Mouse (Mus musculus) A20 (cell line): ENCODE results near the gene Fam241b.

Source experiments
- DNase-seq: peaks from one replicate; pipeline ENCODE4 v3.0.0-alpha.2; 2011; ENCODE audit warnings: low read depth, low spot score

Gene Fam241b

DNA sequence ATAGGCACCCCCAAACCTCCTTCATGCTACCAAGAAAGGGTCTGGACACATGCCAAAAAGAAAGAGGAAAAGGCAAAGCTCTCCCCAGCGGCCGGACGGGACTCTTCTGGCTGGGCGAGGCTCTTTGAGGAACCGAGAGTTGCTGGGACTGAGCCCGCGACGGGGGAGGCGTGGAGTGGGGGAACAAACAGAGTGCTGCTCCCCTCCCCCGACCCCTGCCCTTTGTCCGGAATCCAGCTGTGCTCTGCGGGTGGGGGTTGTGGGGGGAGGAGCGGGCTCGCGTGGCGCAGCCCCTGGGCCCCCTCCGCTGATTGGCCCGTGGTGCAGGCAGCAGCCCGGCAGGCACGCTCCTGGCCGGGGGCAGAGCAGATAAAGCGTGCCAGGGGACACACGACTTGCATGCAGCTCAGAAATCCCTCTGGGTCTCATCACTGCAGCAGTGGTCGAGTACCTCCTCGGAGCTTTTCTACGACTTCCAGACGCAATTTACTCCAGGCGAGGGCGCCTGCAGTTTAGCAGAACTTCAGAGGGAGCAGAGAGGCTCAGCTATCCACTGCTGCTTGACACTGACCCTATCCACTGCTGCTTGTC, 10.9 kb downstream of the Fam241b start, which contains the start of gene Neurog3:
Neurog3 (plus strand) TSS at position 400 of the 591 bp plus-strand sequence.
- DNase-seq: peak; percentile 39

DNA sequence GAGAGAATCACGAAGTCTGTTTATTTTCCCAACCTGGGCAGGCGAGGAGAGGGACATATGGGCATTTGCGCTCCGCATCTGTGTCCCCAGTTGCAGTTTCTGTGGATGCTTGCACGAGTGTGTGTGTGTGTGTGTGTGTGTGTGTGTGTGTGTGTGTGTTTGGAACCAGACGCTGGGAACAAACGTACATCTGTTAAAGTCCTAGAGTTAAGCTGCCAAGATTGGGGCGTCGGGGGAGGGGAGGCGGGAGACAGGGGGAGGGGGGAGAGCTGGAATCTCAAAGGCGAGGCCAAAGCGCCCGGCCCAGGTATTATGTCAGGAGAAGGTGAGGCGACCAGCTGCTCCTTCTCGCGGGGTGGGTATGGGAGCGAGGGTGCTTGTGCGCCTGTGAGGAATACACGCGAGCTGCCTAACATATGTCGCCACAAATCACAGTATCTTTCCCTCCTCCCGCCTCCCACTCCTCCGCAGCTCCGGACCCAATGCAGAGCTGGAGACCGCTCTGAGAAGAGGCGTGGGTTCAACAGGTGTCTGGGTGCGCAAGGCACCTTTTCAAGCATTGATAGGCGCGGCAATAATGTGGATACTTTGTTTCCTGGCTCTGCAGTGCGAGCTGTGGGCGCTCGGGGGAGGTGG, 15.3 kb downstream of the Fam241b start:
- DNase-seq: no peak

DNA sequence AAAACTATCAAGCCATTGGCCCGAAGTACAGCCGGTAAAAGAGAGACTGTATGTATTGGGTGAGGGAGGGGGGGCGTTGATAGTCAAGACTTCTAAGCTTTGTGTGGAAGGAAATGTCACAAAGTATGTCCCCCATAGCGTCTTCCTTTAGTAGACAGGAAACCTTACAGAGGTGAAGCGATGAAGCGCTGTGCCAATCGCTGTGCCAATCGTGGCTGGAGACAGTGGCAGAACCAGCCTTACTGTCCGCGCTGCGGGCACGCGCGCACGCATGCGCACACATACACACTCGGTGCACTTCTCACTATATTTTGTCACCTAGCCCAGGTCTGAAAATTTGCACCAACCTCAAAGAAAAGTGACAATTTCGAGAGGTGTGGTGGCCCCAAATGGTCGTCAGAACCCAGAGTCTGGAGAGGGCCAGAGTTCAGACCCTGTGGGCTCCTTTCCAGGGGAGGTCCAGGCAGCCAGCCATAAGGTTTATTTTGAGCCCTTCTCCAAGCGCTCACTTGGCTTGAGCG, 15.9 kb downstream of the Fam241b start:
- DNase-seq: no peak

DNA sequence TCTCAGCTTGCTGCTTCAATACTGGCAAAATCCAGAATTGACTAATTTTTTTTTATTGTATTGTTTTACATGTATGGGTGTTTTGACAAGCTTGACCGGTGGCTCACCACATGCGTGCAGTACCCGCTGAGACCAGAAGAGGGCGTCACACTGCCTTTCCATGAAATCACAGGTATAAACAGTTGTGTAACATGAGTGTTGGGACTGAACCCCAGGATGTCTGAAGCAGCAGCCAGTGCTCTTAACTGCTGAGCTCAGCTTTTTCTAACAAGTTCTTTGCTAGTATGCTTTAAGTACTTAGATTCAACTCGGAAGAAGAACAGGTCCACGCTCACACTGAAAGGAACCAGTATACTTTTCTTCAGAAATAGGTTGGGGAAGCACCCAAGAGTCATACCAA, 16.6 kb downstream of the Fam241b start:
- DNase-seq: no peak

DNA sequence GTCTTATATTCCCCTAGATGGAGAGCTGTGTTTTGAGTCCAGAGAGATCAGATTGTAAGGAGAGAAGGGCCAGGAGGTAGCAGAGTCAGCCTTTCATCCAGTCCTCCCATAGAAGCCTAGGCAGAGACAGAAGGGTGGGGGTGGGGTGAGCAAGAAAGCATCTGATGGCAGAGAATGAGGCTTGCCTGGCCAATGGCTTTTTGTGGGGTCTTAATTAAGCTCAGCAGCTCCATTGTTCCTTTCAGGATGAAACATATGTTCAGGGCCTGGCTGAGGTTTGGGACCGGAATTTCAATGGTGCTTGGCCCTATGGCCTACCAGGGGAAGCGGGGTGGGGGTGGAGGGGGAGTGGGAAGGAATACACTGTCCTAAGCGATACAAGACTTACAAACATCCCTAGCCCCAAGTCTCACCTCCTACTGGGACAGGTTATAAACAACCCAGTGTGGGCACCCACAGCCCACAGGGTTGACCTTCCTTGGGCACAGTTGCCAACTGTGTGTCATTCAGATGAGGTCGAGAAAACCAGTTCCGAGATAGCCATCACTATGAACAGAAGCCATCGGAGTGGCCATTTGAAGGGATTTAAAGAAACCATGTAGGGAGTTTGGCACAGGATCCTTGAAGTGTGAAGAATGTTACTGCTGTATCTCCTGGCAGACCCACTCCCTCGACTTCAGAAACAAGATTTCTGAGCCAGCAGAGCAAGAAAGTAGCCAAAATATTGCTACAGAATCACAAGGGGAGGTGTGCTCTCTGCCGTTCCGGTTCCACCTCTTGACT, 29.7 kb downstream of the Fam241b start:
- DNase-seq: no peak

DNA sequence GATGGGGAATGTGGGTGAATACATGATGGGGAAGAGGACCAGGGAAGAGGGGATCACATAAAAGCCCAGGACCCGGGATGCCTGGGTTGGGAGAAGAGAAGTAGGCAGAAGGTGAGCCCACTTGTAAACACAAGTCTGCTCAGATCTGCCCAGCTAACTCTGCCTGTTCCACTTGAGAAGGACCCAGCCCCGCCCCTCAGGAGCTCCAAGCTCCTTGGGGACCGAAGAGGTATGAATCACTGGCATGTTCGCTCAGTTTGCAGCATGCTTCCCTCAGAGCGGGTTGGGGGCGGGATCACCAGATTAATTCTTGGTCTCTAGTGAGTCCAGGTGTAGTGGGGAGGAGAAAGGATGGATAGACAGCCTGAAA, 32.5 kb downstream of the Fam241b start:
- DNase-seq: no peak

DNA sequence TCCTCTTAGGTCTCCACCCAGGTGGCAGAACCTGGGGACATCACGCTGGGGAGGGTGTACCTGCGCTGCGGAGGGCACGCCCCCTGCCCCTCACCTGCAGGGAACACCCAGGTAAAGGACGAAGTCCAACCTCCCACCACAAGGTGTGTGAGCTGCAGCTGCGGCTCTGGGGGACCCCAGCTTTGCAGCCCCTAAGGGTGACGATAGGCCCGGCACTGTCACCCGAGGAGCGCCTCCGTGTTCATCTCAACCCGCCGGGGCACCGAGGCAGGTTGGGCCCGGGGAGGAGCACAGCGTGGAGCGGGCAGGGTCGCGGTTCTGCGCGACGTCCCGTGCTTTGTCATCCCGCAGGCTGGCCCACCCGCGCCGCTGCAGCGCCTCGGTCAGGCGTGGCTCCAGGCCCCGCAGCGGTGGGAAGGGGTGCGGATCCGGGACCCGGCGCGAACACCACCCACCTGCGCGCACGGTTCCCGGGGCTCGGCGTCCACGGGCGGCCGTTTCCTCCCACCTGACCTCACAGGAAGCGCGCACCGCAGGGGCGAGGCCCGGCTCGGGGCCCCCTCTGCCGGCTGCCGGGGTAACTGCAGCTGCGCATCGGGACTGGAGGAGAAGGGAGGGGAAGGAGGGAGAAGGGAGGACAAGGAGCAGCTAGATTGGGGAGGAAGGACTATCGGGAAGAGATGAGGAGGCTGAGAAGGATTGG, 33.1 kb downstream of the Fam241b start:
- peak; percentile 55 for DNase-seq

DNA sequence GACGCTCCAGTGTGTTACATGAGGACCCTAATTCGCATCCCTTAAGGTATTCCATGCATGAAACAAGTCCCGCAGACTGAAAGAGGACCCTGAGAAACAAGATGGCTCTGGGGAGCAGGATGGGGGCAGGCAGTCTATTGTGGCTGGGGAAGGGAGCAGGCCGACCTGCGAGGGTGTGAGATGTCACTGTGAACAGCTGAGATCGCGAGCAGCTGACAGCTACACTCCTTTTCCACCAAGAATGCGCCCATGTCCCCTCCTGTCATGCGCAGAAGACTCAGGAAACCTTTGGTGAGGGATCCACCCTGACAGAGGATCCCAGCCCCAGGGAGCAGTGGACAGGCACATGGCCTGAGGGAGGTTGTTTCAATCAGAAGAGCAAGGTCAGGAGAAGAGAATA, 36.7 kb downstream of the Fam241b start:
- no peak for DNase-seq

DNA sequence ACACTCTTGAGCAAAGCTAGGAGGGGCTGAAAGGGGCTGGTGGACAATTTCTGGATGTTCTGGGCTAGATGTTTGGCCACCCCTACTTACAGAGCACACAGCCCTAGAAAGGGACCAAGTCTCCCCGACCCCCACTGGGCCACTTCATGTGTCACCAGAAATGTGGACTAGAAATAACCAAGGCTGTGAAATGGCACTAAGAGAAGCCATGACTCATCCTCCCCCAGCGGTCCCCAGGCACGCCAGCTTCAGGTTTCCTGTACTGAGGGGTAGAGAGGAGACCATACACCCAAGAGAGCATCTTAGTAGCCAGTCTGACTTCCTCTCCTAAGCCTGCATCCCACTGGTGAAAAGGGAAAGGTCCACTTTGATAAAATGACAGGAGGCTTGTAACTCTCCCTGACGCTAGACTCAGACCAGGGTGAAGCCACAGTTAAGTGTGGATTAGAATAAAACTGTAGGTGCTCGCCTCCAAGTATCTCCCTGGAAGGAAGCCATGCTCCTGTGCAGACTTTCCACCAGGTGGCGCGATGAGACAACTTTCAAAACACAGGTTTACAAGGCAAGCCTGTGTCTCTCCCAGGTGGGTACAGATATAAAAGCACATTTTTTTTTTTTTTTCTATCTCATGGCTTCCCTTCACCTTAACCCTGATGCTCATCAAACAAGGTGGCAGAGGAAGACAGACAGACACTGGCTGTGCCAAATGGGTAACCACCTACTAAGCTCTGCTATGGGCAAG, 38.7 kb downstream of the Fam241b start:
- DNase-seq: peak; percentile 60

DNA sequence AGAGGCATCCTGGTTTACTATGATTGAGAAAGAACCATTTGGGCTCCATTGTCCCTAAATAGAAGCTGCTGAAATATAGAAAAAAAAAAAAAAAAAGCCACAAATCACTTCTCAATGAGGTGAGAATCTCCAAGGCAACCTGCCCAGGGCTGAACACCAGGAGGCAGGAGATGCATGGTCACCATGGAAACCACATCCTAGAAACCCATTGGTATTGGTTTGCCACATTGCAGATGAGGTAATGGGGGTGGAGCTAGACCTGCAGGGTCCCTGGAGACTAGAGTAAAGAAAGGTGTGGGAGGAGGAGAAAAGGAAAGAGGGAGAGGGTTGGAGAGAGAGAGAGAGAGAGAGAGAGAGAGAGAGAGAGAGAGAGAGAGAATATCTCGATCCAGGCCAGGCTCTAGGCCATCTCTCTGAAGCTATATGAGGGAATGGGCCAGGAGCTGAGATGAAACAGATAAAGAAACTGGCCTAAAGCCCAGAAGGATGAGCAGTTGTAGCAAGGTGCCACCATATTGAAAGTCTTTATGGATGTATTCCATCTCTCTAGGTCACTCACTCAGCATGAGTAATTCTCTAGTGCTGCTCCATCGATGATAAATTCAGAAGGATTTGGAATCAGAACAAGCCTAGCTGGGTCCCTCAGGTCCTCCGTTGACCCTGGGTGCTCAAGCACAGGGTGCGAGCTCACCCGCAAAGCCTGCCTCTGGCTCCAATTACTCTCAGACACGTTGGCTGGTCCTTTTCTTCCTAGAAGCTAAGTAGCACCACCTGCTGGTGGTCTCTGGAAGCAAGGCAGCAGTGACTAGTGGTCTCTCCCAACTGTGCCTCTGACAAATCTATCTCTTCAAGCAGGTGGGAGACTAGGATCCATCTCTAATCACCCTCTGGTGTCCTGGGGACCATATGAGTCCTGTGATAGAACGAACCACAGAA, 41.9 kb downstream of the Fam241b start:
- DNase-seq: peak; percentile 59

DNA sequence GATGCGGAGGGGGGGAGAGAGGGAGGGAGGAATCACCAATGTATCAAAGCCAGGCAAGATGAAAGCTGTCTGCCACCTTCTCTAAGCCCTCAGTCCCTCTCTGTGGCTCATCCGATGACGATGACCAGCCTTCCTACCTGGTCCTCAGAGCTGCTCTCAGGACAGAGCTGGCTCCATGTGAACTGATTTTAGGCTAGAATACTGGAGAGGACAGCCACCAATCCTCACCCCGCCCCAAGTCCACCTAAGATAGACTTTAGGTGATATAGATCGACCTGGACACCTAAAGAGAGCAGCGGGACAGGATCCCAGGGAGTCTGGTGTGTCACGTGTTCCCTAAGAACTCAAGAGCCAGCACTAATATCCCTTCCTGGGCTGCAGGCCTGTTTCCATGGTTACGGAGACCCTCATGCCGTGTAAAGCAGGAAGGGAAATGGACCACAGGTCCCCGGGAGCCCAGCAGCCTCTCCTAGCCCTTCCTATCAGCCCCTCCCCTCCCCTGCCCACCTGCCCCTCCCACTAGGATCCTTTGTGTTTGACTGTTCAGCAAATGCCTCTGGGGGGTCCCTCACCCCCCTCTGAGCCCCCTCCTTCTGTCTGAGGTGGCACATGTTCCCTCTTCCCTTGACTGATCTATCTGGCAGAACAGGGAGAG, 43.8 kb downstream of the Fam241b start:
- no peak for DNase-seq

DNA sequence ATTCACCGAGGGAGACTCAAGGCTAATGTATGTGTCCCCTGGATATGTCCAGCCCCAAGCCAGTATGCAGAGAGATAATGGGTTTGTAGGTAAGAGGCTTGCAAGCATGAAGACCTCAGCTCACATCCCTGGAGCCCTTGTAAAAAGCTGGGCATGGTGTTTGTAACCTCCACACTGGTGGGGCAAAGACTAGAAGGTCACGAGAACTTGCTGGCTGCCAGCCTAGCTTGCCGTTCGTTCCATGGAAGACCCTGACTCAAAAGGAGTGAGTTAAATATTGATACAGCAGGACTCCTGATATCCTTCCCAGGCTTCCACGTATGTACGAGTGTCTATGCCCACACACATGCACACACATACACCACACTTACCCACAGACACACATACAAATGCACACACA, 49.3 kb downstream of the Fam241b start:
- DNase-seq: no peak

DNA sequence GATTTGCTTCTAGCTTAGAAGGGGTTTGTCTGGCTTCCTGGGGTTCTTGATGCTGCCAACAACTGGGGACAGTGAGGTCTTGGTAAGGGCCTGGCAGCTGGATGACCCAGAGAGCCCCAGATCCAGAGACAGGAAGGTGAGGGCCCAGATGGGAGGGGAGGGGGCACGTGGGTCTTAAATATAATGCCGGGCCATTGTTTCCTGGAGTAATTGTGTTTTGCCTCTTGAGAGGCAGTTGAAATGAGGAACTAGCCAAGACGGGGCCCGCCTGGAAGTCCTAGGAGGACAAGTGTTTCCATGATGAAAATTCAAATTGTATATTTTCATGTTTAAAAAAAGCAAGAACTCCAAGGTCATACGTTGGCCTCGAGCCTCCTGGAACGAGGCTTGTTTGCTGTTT, 49.8 kb downstream of the Fam241b start:
- no peak for DNase-seq

DNA sequence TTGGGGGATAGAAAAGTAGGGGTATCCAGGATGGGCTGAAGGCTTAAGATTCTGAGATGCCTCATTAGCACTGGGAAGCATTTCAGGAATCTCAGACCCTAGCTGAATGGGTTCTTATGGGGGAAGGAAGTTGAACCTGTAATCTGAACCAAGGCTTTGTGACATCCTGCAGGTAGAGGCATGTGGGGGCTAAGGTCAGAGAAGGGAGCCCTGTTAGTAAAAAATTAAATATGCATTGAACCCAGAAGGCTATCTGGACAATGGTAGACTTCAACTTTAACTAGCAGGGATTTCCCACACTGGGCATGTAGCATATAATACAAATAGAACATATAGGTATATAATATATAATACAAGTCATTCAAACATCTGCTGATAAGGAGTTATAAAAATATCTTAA, 54.2 kb downstream of the Fam241b start:
- no peak for DNase-seq

DNA sequence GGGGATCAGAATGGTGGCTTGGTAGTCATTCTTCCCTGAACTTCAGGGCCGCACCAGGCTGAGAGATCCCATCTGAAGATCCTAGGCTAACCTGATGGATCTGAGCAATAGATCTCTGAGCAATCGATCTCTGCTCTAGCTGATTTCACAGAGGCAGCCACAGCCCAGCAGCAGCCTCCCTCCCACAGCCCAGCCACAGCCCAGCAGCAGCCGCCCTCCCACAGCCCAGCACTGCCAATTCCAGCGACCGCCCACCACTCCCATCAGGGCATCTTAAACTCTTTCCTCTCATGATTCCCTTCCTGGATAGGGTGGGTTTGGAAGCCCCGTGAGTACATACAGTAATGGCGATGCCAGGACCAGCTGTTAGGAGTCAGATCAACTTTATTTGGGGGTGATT, 54.6 kb downstream of the Fam241b start:
- no peak for DNase-seq

DNA sequence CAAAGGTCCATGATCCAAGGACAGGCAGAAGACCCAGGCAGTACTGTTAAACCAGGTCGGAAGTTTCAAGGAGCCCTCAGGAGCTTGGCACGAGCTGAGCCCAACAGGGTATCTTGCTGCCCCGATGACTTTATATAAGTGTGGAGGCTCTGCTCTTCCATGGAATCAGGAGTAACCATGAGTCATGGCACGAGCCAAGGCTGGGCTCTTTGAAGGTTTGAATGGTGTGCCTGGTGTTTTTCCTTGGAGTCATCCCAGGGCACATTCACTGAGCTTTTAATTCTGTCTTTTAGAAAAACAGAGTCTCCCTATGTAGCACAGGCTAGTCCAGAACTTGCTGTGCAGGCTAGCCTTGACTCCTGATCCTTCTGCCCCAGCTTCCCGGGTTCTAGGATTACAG, 55.3 kb downstream of the Fam241b start:
- no peak for DNase-seq

DNA sequence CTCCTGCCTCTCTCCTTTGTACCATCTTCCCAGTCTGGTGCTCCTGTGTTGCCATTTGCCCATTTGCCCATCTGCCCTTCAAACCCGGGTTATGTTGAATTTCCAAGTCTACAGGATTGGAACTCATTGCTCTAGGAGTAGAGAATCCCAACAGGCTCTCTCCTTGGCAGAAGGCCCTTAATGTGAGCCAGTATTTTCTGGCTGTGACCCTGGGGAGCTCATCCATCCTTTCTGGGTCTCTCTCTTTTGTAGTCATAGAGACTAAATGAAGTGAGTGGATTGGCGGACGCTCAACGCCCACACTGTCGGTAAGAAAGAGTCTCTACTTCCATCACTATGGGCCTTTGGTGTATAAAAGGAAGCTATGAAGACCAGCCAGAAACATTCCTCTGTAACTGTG, 56.9 kb downstream of the Fam241b start:
- no peak for DNase-seq

DNA sequence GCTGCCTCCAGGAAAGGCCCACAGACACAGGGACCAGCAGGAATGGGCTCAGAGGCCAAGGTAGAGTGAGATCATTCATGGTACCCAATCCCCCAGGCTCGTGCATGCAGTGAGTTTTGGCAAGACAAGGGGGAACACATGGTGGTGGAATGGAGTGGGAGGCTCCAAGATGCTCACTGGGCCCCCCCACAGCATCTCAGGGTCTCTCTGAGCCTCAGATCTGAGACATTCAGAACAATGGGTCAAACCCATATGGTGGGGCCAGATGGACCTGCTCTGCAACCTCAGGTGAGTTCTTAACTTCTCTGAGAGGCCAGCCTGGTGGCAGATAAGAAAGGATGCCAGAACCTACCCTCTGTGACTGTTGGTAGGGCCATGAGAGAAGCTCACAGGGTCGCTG, 57.7 kb downstream of the Fam241b start:
- no peak for DNase-seq

DNA sequence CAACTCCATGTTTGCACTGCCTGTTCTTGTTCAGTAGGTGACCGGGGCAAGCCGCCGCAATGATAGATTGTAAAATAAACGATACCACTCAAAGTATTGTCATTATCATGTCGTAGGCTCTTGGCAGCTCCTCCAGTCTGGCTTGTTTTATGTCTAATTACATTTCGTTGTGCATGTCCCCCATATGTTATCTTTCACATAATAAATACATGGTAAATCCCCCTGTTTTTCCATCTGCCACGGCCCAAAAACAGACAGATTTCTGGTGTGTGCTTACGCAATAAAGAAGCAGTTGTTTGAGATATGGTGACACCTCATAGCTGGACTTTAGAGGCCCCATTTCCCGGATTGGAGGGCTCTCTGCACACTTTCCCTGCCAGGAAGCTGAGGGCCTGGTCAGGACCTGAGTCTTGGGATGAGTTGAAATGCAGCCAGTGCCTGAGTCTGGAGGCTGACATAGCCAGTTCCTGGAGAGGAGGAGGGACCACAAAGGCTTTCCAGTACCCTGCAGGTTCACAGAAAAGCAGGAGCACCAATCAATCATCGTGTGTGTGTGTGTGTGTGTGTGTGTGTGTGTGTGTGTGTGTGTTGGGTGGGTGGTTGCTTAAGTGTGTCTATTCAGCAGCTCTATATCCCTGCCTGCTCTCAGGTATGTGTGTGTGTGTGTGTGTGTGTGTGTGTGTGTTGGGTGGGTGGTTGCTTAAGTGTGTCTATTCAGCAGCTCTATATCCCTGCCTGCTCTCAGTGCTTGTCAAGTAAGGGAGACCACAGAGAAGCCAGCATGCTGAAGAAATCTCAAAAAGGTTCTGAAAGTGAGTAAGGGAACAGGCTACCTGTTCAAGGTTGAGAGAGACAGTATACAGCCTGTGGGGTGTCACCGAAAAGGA, 67.2 kb downstream of the Fam241b start:
- no peak for DNase-seq
